Mouse (Mus musculus) ES-Bruce4 (cell line): ENCODE data around the gene Mical2. TPM values are rescaled to one million over a fixed set of nuclear protein-coding genes. Genes with fewer than 3 reads are reported as not detected.

Experiments used
- H3K27ac ChIP-seq: 2 replicates; pipeline ENCODE4 v1.5.1; 2012; ENCODE audit warnings: low read length, inconsistent platforms; ENCODE audit not compliant: insufficient read depth
- H3K27me3 ChIP-seq: 2 replicates; pipeline ENCODE4 v1.6.1; 2012; ENCODE audit warnings: mild to moderate bottlenecking, low read length, inconsistent platforms; ENCODE audit not compliant: control insufficient read depth, poor library complexity, insufficient read depth, severe bottlenecking
- H3K36me3 ChIP-seq: 2 replicates; pipeline ENCODE4 v1.6.1; 2012; ENCODE audit warnings: inconsistent platforms, mild to moderate bottlenecking, low read length, moderate library complexity; ENCODE audit not compliant: control insufficient read depth, poor library complexity, insufficient read depth, severe bottlenecking
- H3K4me1 ChIP-seq: one replicate; pipeline ENCODE4 v1.8.1; 2011; ENCODE audit warnings: low read length; ENCODE audit not compliant: control insufficient read depth, insufficient read depth
- H3K4me3 ChIP-seq: 2 replicates; pipeline ENCODE4 v1.5.1; 2011; ENCODE audit warnings: low read depth, mild to moderate bottlenecking, low read length
- H3K9ac ChIP-seq: 2 replicates; pipeline ENCODE4 v1.6.1; 2012; ENCODE audit warnings: low read depth, mild to moderate bottlenecking, inconsistent platforms; ENCODE audit not compliant: poor library complexity, severe bottlenecking
- H3K9me3 ChIP-seq: replicated peaks from 2 replicates; pipeline ENCODE4 v1.6.1; 2012; ENCODE audit warnings: mild to moderate bottlenecking, low read length, inconsistent platforms; ENCODE audit not compliant: control insufficient read depth, poor library complexity, insufficient read depth, severe bottlenecking
- CTCF ChIP-seq: IDR thresholded peaks from one replicate; pipeline ENCODE4 v1.8.1; 2011; ENCODE audit warnings: low read depth, low read length
- EP300 ChIP-seq: IDR thresholded peaks from 2 replicates; pipeline ENCODE4 v1.6.1; 2011; ENCODE audit warnings: low read depth, low read length; ENCODE audit not compliant: insufficient read depth
- POLR2A ChIP-seq: IDR thresholded peaks from one replicate; pipeline ENCODE4 v1.8.1; 2011; ENCODE audit warnings: low read length; ENCODE audit not compliant: insufficient read depth
- polyA plus RNA-seq: library from polyadenylated mRNA; stranded (reverse); fragments of >200 nt; gene quantifications from 2 replicates; pipeline ENCODE4 v1.2.4, GENCODE M21; 2011; ENCODE audit warnings: low read depth; ENCODE audit not compliant: missing spikeins, insufficient read depth, insufficient read length

The Mical2 gene
- polyA plus RNA-seq, 1 experiment = 2.4 TPM

GRCm38 (mm10) chr7:112216720-112217119, 8.9 kb upstream of the Mical2 start:
- H3K9me3 ChIP-seq = peaks cover 4% of the 10 kb centered on the region; the same call in 1 of the 2 replicates
- peak overlapping the region; percentile 54; the same call in 1 of the 2 replicates for H3K27ac ChIP-seq
- peaks cover 3% of the 10 kb centered on the region for H3K4me1 ChIP-seq
- H3K4me3 ChIP-seq = no peak overlapping the region
- H3K27me3 ChIP-seq = no peaks in the 10 kb centered on the region
- no peaks in the 10 kb centered on the region for H3K36me3 ChIP-seq
- no peak for TF ChIP-seq POLR2A
- no peak for TF ChIP-seq EP300
- TF ChIP-seq CTCF = no peak
- H3K9ac ChIP-seq = no peak overlapping the region

- Histone ChIP-seq H3K27me3 (no peaks in the 10 kb centered on the region), H3K27ac (peak overlapping the region; percentile 54; the same call in 1 of the 2 replicates), H3K9me3 (peaks cover 4% of the 10 kb centered on the region; the same call in 1 of the 2 replicates), H3K4me3 (no peak overlapping the region), H3K36me3 (no peaks in the 10 kb centered on the region), H3K4me1 (peaks cover 3% of the 10 kb centered on the region), H3K9ac (no peak overlapping the region)
- TF ChIP-seq EP300 (no peak), POLR2A (no peak), CTCF (no peak)
Observed at GRCm38 (mm10) chr7:112217208-112217607, 8.4 kb upstream of the Mical2 start.

GRCm38 (mm10) chr7:112222733-112223524, 2.7 kb upstream of the Mical2 start:
- TF ChIP-seq EP300 (no peak), POLR2A (no peak), CTCF (no peak)
- H3K4me1 ChIP-seq = no peaks in the 10 kb centered on the region
- H3K9ac ChIP-seq = no peak overlapping the region
- peaks cover 4% of the 10 kb centered on the region; the same call in 1 of the 2 replicates for H3K9me3 ChIP-seq
- H3K27me3 ChIP-seq = no peaks in the 10 kb centered on the region
- H3K27ac ChIP-seq = no peak overlapping the region
- no peak overlapping the region for H3K4me3 ChIP-seq
- H3K36me3 ChIP-seq = no peaks in the 10 kb centered on the region

GRCm38 (mm10) chr7:112224854-112225253, 802 bp upstream of the Mical2 start:
- no peaks in the 10 kb centered on the region for H3K27me3 ChIP-seq
- no peaks in the 10 kb centered on the region for H3K36me3 ChIP-seq
- H3K4me1 ChIP-seq = no peaks in the 10 kb centered on the region
- H3K9ac ChIP-seq = no peak overlapping the region
- no peak overlapping the region for H3K4me3 ChIP-seq
- peaks cover 4% of the 10 kb centered on the region; the same call in 1 of the 2 replicates for H3K9me3 ChIP-seq
- no peak overlapping the region for H3K27ac ChIP-seq
- TF ChIP-seq CTCF = no peak

- Histone ChIP-seq H3K27me3 (no peaks in the 10 kb centered on the region), H3K4me1 (no peaks in the 10 kb centered on the region), H3K9ac (0 out of 2 replicates have a peak overlapping the region, but pooled peaks have one; percentile 39), H3K36me3 (no peaks in the 10 kb centered on the region), H3K27ac (no peak overlapping the region), H3K4me3 (peak overlapping the region; percentile 74), H3K9me3 (no peaks in the 10 kb centered on the region)
- TF ChIP-seq EP300 (no peak), CTCF (no peak), POLR2A (no peak)
Observed at GRCm38 (mm10) chr7:112226446-112227265, 1.0 kb downstream of the Mical2 start.

GRCm38 (mm10) chr7:112227266-112227562, 1.6 kb downstream of the Mical2 start:
- Histone ChIP-seq H3K4me1 (no peaks in the 10 kb centered on the region), H3K36me3 (no peaks in the 10 kb centered on the region), H3K4me3 (no peak overlapping the region), H3K27ac (no peak overlapping the region), H3K9ac (no peak overlapping the region), H3K27me3 (no peaks in the 10 kb centered on the region), H3K9me3 (no peaks in the 10 kb centered on the region)
- no peak for TF ChIP-seq CTCF
- no peak for TF ChIP-seq POLR2A
- TF ChIP-seq EP300 = no peak
